Mouse (Mus musculus): ENCODE measurements around the gene Olfr1501. TPM values are rescaled to one million over a fixed set of nuclear protein-coding genes. Genes with fewer than 3 reads are reported as not detected.
"Not testable (repeated sequence)": the region's sequence is repeated elsewhere in the genome, so short reads cannot be mapped to it uniquely, and the experiment has no call there.

Olfr1501 gene
- total RNA-seq (2021): not detected
- long read RNA-seq, experiment 1: 0 reads
- long read RNA-seq, experiment 2: 0 reads

- H3K27ac ChIP-seq; H3K4me3 ChIP-seq; DNase-seq; intact Hi-C loops (cut with DNase I): not testable (repeated sequence)
Measured at GRCm38 (mm10) chr19:13850592-13850991, at the start of gene Olfr1501. TSS of gene Olfr1501 (minus strand) at chr19:13850692.

DNA sequence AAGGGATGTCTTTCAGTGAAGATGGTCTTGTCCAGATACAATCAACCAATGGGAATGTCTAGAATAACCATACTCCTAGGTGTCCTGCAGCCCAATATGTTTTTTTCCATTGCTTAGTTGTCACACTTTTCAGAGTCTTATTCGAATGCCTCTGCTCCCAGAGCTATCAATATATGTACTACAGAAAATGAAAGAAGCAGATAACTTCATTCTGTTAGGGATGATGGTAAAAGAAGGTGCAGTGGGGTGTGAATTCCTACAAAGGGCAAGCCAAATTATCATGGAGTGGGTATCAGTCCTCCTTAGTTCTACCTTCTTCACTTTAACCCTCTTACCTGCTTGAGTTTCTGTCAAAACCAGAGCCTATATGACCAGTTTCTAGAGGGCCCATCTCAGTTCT lies 47.3 kb upstream of the Olfr1501 start, which contains the start of gene Olfr1504:
Gene Olfr1504, minus strand, starts transcription at position 101 of the 400 bp plus-strand sequence.
- Histone ChIP-seq H3K27ac (no peak within 1 kb of the TSS), H3K4me3 (no peak within 1 kb of the TSS)
- no peak for TF ChIP-seq CTCF (IDR thresholded peaks at IDR 0.05)
- intact Hi-C loops (cut with DNase I): loop anchor here (10.0 kb wide), 1 partner anchor 53 kb away; no protein-coding TSS in a partner anchor
- no peak for DNase-seq

DNA sequence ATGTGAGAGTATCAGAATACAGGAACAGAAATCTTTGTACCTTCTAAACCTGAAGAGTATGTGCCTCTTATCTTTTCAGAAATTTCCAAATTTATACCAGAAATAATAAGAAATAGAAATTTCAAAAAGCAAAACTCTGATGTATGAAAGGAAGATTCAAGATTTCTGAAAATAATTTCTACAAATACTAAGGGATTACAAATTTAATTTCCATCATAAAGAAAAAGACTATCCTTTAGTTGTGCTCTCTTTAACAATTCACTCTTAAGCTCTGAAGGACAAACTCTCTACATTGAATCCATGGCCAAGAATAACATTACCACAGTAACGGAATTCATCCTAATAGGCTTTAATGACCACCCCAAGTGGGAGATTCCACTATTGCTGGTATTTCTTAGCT lies 11.0 kb upstream of the Olfr1501 start, which contains the start of gene Olfr1502:
Gene Olfr1502, plus strand, starts transcription at position 301 of the 400 bp plus-strand sequence.
- intact Hi-C loops (cut with DNase I): no loop called here
- Histone ChIP-seq H3K27ac (no peak within 1 kb of the TSS), H3K4me3 (no peak within 1 kb of the TSS)
- no peak for TF ChIP-seq CTCF (IDR thresholded peaks at IDR 0.05)
- DNase-seq: no peak

GRCm38 (mm10) chr19:13830388-13830787 lies 20.1 kb downstream of the Olfr1501 start, which contains the start of gene Olfr1500:
TSS of gene Olfr1500 (minus strand) at chr19:13830488.
- Histone ChIP-seq H3K4me3 (no peak within 1 kb of the TSS), H3K27ac (no peak within 1 kb of the TSS)
- intact Hi-C loops (cut with DNase I): no loop called here
- TF ChIP-seq CTCF (IDR thresholded peaks at IDR 0.05): no peak
- DNase-seq: no peak

DNA sequence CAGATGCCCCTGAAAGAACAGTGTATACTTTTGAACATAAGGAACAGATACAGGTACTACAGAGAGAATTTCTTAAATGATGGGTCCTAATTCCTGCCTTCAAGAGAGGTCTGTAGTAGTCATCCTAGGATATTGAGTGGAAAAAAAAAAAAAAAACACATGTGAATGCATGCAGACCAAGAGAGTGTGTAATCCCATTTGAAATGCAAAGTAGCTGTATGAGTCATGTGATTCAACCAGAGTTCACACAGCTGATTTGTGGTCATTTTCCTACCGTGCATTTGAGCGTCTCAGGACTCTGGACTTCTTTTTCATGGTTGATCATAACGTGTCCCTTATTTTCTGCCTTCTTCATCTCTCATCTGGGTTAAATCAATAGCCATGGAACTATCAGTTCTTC lies 22.0 kb downstream of the Olfr1501 start:
- no peak for TF ChIP-seq CTCF (IDR thresholded peaks at IDR 0.05)
- Histone ChIP-seq H3K4me3 (no peak overlapping the region), H3K27ac (no peak overlapping the region)
- intact Hi-C loops (cut with DNase I): no loop called here
- DNase-seq: no peak

- Histone ChIP-seq H3K27ac (no peak overlapping the region), H3K4me3 (no peak overlapping the region)
- DNase-seq: no peak
- intact Hi-C loops (cut with DNase I): no loop called here
- TF ChIP-seq CTCF (IDR thresholded peaks at IDR 0.05): no peak
Measured at GRCm38 (mm10) chr19:13820847-13821246, 29.6 kb downstream of the Olfr1501 start.

GRCm38 (mm10) chr19:13819347-13819746 lies 31.1 kb downstream of the Olfr1501 start, which contains the start of gene Olfr1499:
TSS of gene Olfr1499 (minus strand) at chr19:13819447.
- TF ChIP-seq CTCF (IDR thresholded peaks at IDR 0.05): no peak
- Histone ChIP-seq H3K4me3 (no peak within 1 kb of the TSS), H3K27ac (no peak within 1 kb of the TSS)
- no peak for DNase-seq
- intact Hi-C loops (cut with DNase I): no loop called here

DNA sequence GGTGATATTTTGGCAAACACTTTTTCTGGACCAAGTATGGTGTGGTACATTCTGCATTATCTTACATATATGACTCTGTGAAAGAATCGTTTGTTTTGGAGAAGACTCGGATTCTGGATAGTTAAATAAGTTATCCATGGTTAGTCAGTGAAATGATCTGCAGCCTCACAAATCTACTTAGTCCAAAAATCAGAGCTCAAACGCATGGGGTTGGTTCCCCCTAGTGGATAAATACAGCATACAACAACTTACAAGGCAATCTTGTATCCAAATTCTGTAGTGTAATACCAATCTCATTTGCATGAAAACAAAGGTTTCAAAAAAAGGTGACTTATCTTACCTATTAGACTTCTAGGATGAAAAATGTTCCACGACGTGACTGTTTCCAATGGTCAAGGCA lies 31.7 kb downstream of the Olfr1501 start:
- no peak overlapping the region for H3K4me3 ChIP-seq
- no peak for DNase-seq
- TF ChIP-seq CTCF (IDR thresholded peaks at IDR 0.05): no peak
- no peak overlapping the region for H3K27ac ChIP-seq
- intact Hi-C loops (cut with DNase I): no loop called here

GRCm38 (mm10) chr19:13812823-13813222 lies 37.7 kb downstream of the Olfr1501 start:
- no peak for DNase-seq
- intact Hi-C loops (cut with DNase I): no loop called here
- no peak overlapping the region for H3K27ac ChIP-seq
- H3K4me3 ChIP-seq: no peak overlapping the region
- TF ChIP-seq CTCF (IDR thresholded peaks at IDR 0.05): peak; percentile 31

GRCm38 (mm10) chr19:13805486-13805885 lies 45.0 kb downstream of the Olfr1501 start:
- DNase-seq; H3K27ac ChIP-seq; intact Hi-C loops (cut with DNase I); H3K4me3 ChIP-seq: not testable (repeated sequence)

- TF ChIP-seq CTCF (IDR thresholded peaks at IDR 0.05): no peak
- intact Hi-C loops (cut with DNase I): no loop called here
- Histone ChIP-seq H3K27ac (no peak within 1 kb of the TSS), H3K4me3 (no peak within 1 kb of the TSS)
- DNase-seq: no peak
Measured at GRCm38 (mm10) chr19:13798102-13798501, 52.4 kb downstream of the Olfr1501 start, which contains the start of gene Olfr1497. TSS of gene Olfr1497 (minus strand) at chr19:13798202.

Other genes with a start within 250 kb of the Olfr1501 start
- not detected for gene Olfr1487, start 233.3 kb downstream of the Olfr1501 start, total RNA-seq (2021)
- not detected for gene Olfr1489, start 219.1 kb downstream of the Olfr1501 start, total RNA-seq (2021)
- gene Olfr1490, start 199.6 kb downstream of the Olfr1501 start, total RNA-seq (2021): not detected
- not detected for gene Olfr1491, start 153.4 kb downstream of the Olfr1501 start, total RNA-seq (2021)
- not detected for gene Olfr1493-ps1, start 127.4 kb downstream of the Olfr1501 start, total RNA-seq (2021)
- not detected for gene Olfr1494, start 111.0 kb downstream of the Olfr1501 start, total RNA-seq (2021)
- gene Olfr1495, start 86.1 kb downstream of the Olfr1501 start, total RNA-seq (2021): not detected
- gene Olfr1496, start 72.8 kb downstream of the Olfr1501 start, total RNA-seq (2021): not detected
- gene Olfr1497, start 52.5 kb downstream of the Olfr1501 start, total RNA-seq (2021): not detected
- gene Olfr1499, start 31.2 kb downstream of the Olfr1501 start, total RNA-seq (2021): not detected
- gene Olfr1500, start 20.2 kb downstream of the Olfr1501 start, total RNA-seq (2021): not detected
- not detected for gene Olfr1502, start 11.1 kb upstream of the Olfr1501 start, total RNA-seq (2021)
- gene Olfr1504, start 47.2 kb upstream of the Olfr1501 start, total RNA-seq (2021): not detected
- not detected for gene Olfr1505, start 62.8 kb upstream of the Olfr1501 start, total RNA-seq (2021)